Mouse (Mus musculus) gastrocnemius, adult 18-20 months (tissue): ENCODE results near the gene Pglyrp1. TPM values are rescaled to one million over a fixed set of nuclear protein-coding genes. Genes with fewer than 3 reads are reported as not detected.
A peak's percentile ranks its signal among the peaks of the same experiment; 100 is the strongest.
"Not testable (repeated sequence)": the region's sequence is repeated elsewhere in the genome, so short reads cannot be mapped to it uniquely, and the experiment has no call there.

Experiments used
- DNase-seq: peaks from one replicate; pipeline ENCODE4 v3.0.0; 2021; ENCODE audit warnings: low spot score
- long read RNA-seq, 2 experiments: library from polyadenylated mRNA; stranded (forward); transcript quantifications; one replicate each; pipeline ENCODE4 v2.0.0; 2021
- total RNA-seq, 2 experiments: library from RNA; stranded (reverse); gene quantifications; 2 replicates each; pipeline ENCODE4 v1.2.3; 2021

The Pglyrp1 gene
- total RNA-seq = under 1 TPM in 1 of 2 experiments, not detected in 1; 0.37 TPM
- long read RNA-seq, experiment 1 = 0 reads
- long read RNA-seq, experiment 2 = 0 reads

- DNase-seq = not testable (repeated sequence)
Measured at GRCm38 (mm10) chr7:18871031-18871430, at the start of gene Pglyrp1. Pglyrp1 (plus strand) TSS chr7:18871331.

- DNase-seq = no peak
Measured at GRCm38 (mm10) chr7:18821507-18821906, 49.6 kb upstream of the Pglyrp1 start, which contains the start of gene Psg17. Psg17 (minus strand) TSS chr7:18821607.

DNA sequence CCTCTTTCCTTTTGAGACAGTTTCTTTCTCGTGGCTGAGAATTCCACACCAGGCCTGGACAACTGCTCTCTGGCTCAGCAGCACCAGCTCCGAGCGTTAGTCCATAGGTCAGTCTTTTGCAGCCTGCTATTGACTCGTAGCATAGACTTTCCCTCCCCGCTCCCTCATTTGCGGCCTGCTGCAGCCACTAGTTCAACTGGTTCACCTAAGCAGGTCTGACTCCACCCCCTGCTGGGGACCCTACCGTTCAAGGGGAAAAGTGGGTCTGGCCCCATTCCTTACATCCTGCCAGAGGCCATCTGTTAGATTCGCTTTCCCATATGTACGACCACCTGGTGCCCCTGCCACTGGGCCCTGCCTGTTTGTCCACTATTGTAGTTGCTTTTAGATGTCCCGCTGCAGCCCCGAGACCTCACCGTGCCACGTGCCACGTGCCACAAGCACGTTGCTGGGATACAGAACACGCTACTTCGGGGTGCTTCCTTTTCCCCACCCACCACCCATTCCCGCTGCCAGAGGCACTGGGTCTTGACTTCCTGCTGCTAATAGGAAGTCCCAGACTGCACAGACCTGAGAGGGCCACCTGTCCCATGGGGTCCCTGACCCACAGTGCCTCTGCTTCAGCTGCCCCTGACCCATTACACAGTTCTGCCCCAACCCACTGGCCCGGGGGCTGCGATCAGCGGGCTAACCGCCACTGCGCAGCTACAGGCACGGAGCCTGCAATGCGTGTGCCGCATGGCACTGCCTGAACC is 43.2 kb upstream of the Pglyrp1 start:
- DNase-seq = no peak

- peak; percentile 3 for DNase-seq
Measured at GRCm38 (mm10) chr7:18828592-18828991, 42.5 kb upstream of the Pglyrp1 start.

- DNase-seq = no peak
Measured at GRCm38 (mm10) chr7:18829545-18829944, 41.6 kb upstream of the Pglyrp1 start.

- no peak for DNase-seq
Measured at GRCm38 (mm10) chr7:18832298-18832697, 38.8 kb upstream of the Pglyrp1 start.

- DNase-seq = peak; percentile 32
Measured at GRCm38 (mm10) chr7:18839865-18840264, 31.3 kb upstream of the Pglyrp1 start, which contains the start of gene Mill2. Mill2 (plus strand) TSS chr7:18839966.

GRCm38 (mm10) chr7:18840386-18841173 is 30.6 kb upstream of the Pglyrp1 start:
- DNase-seq = peak; percentile 60

DNA sequence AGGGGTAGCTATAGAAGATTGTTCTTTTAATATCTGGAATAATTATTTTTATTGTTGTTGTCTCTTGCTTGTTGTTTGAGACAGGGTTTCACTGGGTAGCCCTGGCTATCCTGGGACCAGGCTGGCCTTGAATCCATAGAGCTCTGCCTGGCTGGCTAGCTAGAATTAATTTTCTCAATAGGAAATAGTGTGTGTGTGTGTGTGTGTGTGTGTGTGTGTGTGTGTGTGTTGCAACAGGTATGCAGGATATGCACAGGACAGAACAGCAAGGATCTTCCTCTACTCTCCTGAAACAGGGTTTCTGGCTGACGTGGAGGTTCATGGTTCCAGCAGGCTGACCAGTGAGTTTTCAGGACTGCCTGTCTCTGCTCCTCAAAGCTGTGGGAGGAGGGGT is 30.0 kb upstream of the Pglyrp1 start:
- no peak for DNase-seq

DNA sequence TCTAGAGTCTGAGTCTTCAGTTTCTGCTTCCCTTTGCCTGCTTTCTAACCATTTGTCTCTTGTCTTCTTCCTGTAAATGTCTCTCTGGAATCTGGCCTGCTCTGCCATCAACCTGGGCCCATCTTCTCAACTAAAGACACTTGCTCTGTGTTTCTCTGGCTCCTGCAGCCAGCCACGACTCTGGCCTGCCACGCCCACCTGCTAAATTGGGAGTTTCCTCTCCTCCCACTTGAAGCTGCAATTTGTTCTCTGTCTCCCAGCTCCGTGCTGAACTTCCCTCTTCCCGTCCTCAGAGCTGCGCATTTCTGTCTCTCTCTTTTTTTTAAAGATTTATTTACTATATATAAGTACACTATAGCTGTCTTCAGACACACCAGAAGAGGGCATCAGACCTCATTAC is 26.3 kb upstream of the Pglyrp1 start:
- no peak for DNase-seq

GRCm38 (mm10) chr7:18848395-18848794 is 22.7 kb upstream of the Pglyrp1 start:
- no peak for DNase-seq

GRCm38 (mm10) chr7:18858310-18858916 is 12.7 kb upstream of the Pglyrp1 start:
- DNase-seq = no peak

DNA sequence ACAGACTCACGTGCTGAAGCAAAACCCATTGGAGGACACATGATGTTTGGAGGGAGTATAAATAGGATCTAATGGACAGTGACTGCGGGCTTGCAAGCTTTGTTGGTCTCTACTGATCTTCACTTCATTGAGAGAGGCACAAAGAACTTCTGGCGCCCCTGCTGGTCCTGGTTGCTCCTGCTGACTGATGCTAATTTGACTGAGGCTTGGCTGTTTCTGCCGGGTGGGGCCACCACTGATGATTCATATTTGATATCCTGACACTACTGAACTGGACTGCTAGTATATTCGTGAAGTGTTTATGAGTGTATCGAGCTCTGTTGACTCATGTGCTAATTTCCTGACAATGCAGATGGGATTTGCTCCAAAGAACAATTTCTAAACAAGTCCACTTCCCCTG is 8.3 kb upstream of the Pglyrp1 start:
- DNase-seq = no peak

DNA sequence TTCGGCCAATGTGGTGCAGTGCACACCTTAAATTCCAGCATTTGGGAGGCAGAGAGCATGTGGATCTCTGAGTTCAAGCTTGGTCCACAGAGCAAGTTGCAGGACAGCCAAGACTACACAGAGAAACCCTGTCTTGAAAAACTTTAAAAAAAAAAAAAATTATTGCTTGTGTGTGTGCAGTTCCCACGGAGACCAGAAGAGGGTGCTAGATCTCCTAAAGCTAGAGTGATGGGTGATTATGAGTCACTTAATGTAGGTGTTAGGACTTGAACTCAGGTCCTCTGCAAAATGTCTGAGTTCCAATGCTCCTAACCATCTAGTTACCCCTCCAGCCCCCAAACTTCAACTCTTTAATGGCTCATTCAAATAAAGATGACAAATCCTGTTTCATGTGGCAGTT is 2.6 kb upstream of the Pglyrp1 start:
- no peak for DNase-seq

DNA sequence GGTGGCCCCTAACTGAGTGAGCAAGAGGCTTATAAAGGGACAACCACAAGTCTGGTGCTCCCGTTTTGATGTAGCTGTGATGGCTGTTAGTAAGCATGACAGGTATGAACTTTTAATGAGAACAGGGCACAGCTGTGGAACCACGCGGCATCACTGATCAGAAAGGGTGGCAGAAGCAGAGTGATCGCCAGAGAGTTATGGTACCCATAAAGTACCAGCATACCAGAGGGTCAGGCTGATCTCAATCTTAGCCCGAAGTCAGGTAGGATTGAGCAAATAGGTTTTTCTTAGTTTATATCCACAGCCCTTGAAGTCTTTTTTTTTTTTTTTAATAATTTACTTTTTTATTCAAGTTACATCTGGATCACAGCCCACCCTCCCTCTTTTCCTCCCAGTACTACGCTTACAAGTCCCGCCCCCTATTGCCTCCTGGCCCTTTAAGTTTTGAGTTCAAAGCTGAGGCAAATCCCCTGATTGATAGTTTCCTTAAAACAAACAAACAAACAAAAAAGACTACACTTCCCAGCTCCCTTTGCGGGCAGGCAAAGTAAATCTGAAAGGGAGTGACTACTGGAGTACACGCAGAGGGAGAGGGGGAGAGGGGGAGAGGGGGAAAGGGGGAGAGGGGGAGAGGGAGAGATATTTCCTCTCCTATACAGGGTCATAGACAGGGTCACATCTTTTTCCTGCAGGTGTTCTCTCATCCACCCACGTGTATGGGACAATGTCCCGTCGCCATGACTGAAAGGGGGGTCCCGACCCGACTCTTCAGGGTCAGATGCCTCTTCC is 1.1 kb downstream of the Pglyrp1 start:
- DNase-seq = no peak

GRCm38 (mm10) chr7:18872816-18873215 is 1.7 kb downstream of the Pglyrp1 start:
- no peak for DNase-seq

GRCm38 (mm10) chr7:18873253-18873652 is 2.1 kb downstream of the Pglyrp1 start:
- DNase-seq = peak; percentile 61

- DNase-seq = no peak
Measured at GRCm38 (mm10) chr7:18875372-18875771, 4.2 kb downstream of the Pglyrp1 start.

DNA sequence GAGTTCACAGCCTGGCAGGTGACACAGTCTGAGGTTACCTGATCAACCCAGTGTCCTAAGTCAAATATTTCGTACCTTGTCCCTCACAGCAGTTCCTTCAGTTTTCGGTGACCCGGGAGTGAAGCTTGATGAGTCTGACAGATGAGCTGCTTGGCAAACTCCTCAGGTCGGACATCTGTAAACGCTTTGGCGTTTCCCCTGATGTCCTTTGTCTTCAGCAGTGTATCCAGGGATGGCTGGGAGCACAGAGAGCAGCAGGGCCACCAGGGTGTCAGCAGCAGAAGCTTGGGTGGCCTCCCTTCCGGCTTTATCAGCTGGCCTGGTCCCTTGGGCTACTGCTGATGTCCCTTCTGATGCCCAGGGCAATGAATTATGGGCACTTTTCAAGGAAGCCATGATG is 7.6 kb downstream of the Pglyrp1 start:
- DNase-seq = no peak

- DNase-seq = no peak
Measured at GRCm38 (mm10) chr7:18883991-18884744, 13.0 kb downstream of the Pglyrp1 start.
